Mouse (Mus musculus): ENCODE data around the gene 0610010K14Rik.
A peak's percentile ranks its signal among the peaks of the same experiment; 100 is the strongest.

The 0610010K14Rik gene

DNA sequence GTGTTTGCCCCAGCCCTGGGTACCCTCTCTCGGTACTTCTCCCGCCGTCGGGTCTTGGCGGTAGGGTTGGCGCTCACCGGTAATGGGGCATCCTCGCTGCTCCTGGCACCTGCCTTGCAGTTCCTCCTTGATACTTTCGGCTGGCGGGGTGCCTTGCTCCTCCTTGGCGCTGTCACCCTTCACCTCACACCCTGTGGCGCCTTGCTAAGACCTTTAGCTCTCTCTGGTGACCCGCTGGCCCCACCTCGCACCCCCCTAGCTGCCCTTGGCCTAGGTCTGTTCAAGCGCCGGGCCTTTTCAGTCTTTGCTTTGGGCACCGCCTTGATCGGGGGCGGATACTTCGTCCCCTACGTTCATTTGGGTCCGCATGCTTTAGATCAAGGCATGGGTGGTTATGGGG is 22.4 kb downstream of the 0610010K14Rik start:
- no peak for DNase-seq (ENCODE audit: low spot score)

- DNase-seq (ENCODE audit: low spot score), result no peak
Measured at GRCm38 (mm10) chr11:70214856-70215209, 22.9 kb downstream of the 0610010K14Rik start.

- DNase-seq (ENCODE audit: low spot score), result no peak
Measured at GRCm38 (mm10) chr11:70214191-70214855, 23.4 kb downstream of the 0610010K14Rik start.

- DNase-seq (ENCODE audit: low spot score), result no peak
Measured at GRCm38 (mm10) chr11:70213736-70214135, 24.0 kb downstream of the 0610010K14Rik start.

- peak; percentile 83 for DNase-seq (ENCODE audit: low spot score)
Measured at GRCm38 (mm10) chr11:70212896-70213295, 24.8 kb downstream of the 0610010K14Rik start.

GRCm38 (mm10) chr11:70212423-70212822 is 25.3 kb downstream of the 0610010K14Rik start, which contains the start of gene Slc16a11:
TSS of gene Slc16a11 (plus strand) at chr11:70212752.
- DNase-seq (ENCODE audit: low spot score), result no peak

DNA sequence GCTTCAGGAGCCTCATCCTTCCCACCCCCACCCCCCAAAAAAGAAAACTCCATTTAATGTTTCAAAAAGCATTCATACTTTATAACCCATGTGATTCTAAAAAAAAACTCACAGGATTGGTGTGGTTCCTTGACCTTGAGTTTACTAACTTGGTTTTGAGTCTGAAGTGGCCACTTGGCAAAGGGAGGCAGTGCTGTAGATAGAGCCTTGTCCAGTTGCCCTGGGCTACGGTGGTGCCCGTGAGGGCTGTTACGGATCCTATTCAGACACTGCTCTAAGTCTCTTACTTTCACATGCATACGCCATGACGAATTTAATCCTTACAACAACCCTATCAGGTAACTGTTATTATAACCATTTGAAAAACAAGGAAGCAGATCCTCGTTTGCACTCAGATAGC is 25.7 kb downstream of the 0610010K14Rik start:
- no peak for DNase-seq (ENCODE audit: low spot score)

- no peak for DNase-seq (ENCODE audit: low spot score)
Measured at GRCm38 (mm10) chr11:70210681-70211080, 27.0 kb downstream of the 0610010K14Rik start.

- no peak for DNase-seq (ENCODE audit: low spot score)
Measured at GRCm38 (mm10) chr11:70208778-70209388, 28.8 kb downstream of the 0610010K14Rik start.

DNA sequence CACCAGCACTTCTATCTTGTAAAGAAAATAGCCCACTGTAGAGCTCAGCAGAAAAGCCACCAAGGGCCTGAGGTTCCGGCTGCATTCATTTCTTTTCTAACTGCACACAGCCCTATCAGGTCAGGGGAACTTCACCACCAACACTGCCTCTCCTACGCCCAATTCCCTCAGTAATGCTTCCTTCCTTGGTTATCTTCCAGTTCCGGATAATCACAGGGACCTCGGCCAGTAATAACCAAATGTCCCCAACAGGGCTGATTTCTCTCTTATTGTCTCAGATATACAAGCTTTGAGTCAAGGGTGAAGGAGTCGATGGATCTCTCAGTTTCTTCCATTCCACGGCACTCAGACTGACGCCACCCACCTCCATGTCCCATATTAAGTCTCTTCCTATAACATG is 30.4 kb downstream of the 0610010K14Rik start:
- no peak for DNase-seq (ENCODE audit: low spot score)

DNA sequence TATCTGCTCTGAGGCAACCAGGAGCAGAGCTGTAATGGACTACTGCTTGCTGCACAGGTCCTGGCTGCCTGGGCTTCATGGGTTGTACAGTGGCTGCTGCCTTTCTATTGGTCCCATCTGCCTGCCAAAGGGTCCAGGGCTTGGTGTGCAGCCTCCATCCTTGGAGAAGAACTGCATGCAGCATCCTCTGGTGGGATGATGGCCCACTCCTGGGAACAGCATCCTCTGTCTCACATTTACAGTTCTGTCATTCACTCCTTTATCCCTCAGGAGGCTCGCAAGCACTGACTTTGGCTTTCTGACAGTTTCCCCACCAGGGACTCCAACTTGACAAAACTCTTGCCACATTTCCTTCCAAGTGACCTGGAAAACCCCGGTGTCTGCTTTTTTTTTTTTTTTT is 30.9 kb downstream of the 0610010K14Rik start:
- no peak for DNase-seq (ENCODE audit: low spot score)

- peak; percentile 89 for DNase-seq (ENCODE audit: low spot score)
Measured at GRCm38 (mm10) chr11:70201691-70202090, 36.0 kb downstream of the 0610010K14Rik start.

GRCm38 (mm10) chr11:70200036-70200608 is 37.6 kb downstream of the 0610010K14Rik start:
- peak; percentile 64 for DNase-seq (ENCODE audit: low spot score)

- DNase-seq (ENCODE audit: low spot score), result no peak
Measured at GRCm38 (mm10) chr11:70199107-70199506, 38.6 kb downstream of the 0610010K14Rik start.

DNA sequence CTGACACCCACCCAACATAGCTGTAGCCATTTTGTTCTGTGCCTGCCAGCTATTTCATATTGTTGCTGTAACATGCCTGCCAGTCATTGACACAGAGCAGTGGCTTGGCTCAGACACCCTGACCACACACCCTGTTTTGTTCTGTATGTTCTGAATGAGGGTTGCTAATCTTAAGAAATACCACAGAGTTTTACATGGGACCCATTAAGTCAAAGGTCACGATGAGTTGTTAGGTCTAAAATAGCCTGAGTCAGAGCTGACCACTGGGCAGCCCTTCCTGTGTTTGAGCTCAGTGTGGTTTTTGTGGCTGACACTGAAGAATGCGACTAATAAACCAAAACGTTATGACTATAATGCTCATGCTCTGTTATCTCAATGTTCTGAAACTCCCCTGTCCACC is 39.4 kb downstream of the 0610010K14Rik start:
- peak; percentile 62 for DNase-seq (ENCODE audit: low spot score)

DNA sequence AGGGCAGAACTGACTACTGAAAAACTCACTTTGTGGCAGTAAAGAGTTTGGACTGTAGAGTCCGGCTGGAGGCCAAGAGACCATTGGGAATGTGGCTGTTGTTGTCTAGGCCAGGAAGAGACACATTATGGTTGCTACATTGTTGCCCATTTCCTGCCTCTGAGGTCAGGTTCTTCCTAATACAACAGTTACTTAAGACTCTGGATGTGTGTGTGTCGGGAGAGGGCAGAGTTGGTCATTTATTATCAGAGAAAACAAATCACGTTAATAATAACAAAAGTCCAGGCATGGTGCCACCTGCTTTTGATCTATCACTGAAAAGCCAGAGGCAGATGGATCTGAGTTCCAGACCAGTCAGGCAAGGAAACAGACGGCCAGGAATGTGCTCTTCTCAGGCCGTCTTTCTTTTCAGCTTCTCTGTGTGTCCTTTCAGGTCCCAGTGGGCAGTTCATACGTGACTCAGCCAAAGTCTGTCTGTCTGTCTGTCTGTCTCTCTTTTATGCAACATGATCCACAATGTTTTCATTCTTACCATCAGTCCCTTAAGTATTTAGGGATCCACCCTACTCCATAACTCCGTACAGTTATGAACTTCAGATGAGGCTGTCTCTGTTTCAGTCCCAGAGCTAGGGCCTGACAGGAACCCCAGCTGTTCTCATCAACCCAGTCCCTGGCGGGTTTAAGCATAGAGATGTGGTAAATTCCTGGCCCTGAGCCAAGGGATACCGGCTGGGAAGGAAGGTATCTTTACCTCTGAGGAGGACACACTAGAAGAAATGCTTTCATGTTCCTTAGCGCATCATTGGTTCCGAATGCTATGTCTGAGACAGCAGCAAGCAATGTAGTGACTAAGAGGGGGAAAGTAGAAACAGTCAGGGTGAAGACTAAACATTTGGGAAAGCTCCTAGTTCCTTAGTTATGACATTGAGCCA is 44.1 kb downstream of the 0610010K14Rik start:
- peak; percentile 71 for DNase-seq (ENCODE audit: low spot score)

DNA sequence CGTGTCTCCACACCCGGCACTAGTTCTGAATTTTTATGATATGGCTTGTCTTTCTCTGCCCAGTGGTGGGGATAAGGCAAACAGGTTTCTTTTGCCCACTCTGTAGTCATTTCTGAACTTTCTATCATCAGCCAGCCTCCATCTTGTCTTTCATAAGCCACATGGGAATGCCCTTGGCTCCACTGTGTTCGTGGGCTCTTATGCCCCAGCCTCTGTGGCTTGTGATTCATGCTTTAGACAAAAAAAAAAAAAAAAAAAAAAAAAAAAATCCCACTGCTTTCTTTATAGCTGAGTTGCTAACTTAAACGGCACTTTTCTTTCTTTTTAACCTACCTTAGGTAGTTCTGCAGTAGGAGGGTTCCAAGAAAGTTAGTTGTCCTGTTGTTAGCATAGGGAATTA is 45.6 kb downstream of the 0610010K14Rik start:
- no peak for DNase-seq (ENCODE audit: low spot score)

- DNase-seq (ENCODE audit: low spot score), result no peak
Measured at GRCm38 (mm10) chr11:70191188-70191587, 46.5 kb downstream of the 0610010K14Rik start.

- DNase-seq (ENCODE audit: low spot score), result no peak
Measured at GRCm38 (mm10) chr11:70189319-70190134, 48.2 kb downstream of the 0610010K14Rik start.

Data from lung, postnatal 25 days (tissue).